Mouse (Mus musculus) fat pad, adult 2 months (tissue): Measurements from ENCODE around the gene Smg6.
"Not testable (repeated sequence)": the region's sequence is repeated elsewhere in the genome, so short reads cannot be mapped to it uniquely, and the experiment has no call there.

Experiments
- DNase-seq: peaks from one replicate; pipeline ENCODE4 v3.0.0-alpha.2; 2011; ENCODE audit warnings: low read depth, low spot score; ENCODE audit errors: extremely low read depth

Smg6 gene

GRCm38 (mm10) chr11:74992427-74992987 lies 66.9 kb downstream of the Smg6 start:
- DNase-seq: no peak

- DNase-seq: no peak
Observed at GRCm38 (mm10) chr11:74994141-74994540, 68.5 kb downstream of the Smg6 start.

- no peak for DNase-seq
Observed at GRCm38 (mm10) chr11:74994856-74995255, 69.2 kb downstream of the Smg6 start.

DNA sequence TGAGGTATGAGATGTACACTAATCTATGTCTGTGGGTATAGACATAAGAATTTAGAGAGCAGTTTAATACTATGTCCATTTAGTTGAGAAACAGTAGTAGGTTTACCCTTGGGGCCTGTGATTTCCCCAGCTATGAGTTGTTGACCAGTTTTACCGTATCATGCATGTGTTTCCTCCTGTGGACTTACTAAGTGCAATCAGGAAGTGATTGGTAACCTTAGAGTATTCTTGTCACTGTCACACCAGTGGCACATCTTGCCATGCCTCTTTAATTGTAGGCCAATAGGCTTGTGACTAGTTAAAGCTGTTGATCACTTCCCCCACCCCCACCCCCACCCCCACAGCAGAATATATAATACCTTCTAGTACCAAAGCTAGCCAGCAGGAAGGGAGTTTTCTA lies 70.9 kb downstream of the Smg6 start:
- DNase-seq: no peak

DNA sequence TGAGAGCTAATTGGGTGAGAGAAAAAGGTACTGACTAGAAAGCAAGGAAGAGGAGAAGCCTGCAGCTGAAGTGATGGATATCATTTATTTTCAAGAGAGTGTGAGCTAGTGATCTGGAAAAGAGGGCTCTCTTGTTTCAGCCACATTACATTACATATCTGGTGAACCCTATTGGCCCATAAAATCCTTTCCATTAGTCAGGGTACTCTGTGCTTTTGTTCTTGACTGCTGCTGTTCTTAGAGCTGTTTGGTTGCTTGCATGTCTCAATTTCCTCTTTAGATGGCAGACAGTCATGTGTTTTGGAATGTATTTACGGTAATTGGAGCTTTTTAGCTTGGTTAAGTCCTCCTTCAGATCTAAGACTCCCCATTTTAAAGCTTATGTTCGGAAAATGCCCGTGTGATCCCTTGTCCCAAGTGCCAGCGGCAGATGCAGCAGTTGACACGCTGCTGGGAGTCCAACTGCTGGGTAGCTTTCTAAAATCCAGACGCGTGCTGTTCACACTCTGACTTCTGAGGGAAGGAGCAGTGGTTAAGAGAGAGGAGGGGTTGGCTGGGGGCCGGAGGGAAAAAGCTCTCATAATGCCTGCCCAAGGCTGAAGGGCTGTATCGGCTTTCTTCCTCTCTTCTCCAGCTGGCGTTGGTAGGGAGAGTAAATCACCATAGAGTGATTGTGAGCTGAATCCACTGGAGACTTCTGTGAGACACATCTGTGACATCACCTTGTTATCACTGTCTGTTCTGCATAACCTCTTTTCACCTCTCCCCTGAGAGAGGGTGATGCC lies 75.4 kb downstream of the Smg6 start:
- DNase-seq: no peak

DNA sequence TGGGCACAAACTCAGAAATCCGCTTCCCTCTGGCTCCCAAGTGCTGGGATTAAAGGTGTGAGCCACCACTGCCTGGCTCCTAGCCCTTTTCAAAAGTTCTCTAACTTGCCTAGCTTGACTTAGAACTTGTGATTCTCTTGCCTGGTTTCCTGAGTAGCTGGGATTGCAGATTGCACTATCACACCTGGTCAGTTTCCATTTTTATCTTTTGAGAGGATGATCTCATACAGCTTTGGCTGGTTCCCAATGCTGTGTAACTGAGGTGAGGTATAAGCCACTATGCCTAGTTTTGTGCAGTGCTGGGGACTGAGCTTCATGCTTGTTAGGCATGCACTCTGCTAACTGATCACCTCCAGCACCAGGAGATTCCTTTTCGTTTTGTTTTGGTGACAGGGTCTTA lies 82.6 kb downstream of the Smg6 start:
- no peak for DNase-seq

DNA sequence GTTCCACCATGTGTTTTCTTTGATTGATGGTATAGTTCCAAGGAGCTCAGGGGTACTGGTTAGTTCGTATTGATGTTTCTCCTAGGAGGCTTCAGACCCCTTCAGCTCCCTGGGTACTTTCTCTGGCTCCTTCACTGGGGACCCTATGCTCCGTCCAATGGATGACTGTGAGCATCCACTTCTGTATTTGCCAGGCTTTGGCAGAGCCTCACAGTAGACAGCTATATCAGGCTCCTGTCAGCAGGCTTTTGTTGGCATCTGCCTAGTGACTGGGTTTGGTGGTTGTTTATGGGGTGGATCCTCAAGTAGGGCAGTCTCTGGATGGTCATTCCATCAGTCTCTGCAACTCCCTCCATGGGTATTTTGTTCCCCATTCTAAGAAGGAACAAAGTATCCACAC lies 83.9 kb downstream of the Smg6 start:
- DNase-seq: not testable (repeated sequence)

DNA sequence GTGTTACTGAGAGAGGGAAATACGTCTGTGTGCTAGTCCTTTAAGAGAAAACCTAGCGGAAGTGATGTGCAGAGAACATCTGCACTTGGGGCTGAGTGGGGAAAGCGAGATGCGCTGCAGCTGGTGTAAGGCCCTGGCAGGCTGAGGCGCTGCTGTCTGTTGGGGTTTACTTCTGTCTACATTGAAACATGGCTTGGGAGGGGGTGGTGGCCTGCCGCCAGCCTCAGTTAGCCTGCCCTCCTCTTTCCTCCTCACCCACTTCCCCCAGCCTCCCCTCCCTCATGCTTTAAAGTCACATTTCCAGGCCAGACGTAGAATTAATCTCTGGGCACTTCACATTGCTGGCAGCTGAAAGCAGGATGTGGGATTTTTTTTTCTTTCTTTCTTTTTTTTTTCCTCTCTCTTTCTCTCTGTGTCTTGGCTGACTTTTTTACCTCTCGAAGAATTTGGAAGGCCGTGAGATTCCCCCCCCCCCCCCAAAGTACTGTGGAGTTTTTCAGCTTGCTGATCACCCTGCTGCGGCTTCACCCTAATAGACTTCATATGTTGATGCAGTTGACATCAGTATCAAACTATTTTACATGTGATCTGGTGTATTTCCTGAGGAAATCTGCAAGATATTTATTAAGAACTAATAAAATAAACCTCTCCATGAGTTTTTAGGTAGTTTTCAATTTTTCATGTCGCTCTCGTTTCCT lies 87.5 kb downstream of the Smg6 start:
- DNase-seq: no peak

GRCm38 (mm10) chr11:75013764-75014695 lies 88.4 kb downstream of the Smg6 start:
- no peak for DNase-seq

DNA sequence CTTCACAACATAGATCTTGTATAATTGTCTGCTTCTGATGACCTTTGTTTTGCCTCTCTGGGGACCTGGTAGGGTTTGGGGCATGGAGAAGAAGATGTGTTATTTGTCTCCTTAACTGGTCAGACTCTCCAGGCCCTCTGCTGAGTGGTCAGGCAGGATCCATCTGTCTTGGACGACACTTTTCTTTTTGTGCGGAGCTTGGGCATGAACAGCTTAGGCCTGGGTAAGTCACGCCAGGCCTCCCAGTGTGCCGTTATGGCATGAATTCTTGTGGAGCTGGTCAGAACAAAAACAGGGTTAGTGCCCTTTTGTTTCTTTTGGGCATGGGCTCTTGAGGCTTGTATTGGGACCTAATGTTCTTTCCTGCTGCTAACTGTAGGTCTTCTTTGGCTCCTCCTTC lies 89.2 kb downstream of the Smg6 start:
- no peak for DNase-seq

GRCm38 (mm10) chr11:75015453-75015871 lies 89.8 kb downstream of the Smg6 start:
- DNase-seq: no peak

DNA sequence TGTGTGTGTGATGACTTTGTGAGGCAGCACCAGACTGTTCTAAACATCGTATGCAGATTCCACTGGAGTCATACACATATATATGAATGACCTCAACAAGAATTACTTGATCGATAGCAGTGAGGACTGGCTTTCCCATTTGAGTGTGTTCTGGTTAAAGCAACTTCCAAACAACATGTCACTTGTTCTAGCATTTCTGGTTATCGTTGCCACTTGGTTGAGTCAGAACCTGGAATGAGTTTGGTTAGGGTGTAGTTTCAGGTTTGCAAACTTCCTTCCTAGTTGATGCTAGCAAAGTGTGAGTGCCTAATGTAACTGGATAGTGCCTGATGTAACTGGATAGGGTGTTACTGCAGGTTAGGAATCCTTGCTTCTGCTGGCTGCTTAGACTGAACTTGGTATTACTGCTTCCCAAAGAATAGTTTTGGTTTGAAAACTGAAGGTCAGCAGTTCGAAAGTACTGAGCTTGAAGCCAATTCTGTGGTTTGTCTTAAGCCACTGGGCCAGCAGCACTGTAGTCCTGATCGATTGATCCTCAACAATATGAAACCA lies 90.8 kb downstream of the Smg6 start:
- no peak for DNase-seq

- DNase-seq: no peak
Observed at GRCm38 (mm10) chr11:75017831-75018230, 92.2 kb downstream of the Smg6 start.

GRCm38 (mm10) chr11:75026977-75027376 lies 101.4 kb downstream of the Smg6 start:
- DNase-seq: no peak

GRCm38 (mm10) chr11:75027616-75028015 lies 102.0 kb downstream of the Smg6 start:
- no peak for DNase-seq

- no peak for DNase-seq
Observed at GRCm38 (mm10) chr11:75031251-75031650, 105.6 kb downstream of the Smg6 start.

DNA sequence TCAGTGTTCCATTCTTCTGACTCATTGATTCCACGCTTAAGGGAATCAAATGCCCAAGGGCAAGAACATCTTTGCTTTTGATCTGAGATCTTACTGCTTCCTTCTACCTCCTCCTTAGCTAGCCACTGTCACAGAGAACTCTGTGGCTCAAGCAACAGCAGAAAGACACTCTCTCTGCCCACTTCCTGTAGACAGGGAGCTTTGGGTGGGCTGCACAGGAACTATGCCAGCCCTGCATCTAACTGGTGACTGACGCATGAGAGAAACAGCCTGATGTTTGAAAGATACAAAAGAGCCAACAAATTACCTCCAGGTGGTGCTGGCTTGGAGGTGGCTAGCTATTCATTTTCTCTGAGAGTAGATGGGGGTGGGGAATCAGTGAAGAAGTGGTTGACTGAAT lies 107.3 kb downstream of the Smg6 start:
- DNase-seq: no peak

GRCm38 (mm10) chr11:75033581-75034067 lies 108.0 kb downstream of the Smg6 start:
- no peak for DNase-seq

- no peak for DNase-seq
Observed at GRCm38 (mm10) chr11:75034104-75034503, 108.5 kb downstream of the Smg6 start.

DNA sequence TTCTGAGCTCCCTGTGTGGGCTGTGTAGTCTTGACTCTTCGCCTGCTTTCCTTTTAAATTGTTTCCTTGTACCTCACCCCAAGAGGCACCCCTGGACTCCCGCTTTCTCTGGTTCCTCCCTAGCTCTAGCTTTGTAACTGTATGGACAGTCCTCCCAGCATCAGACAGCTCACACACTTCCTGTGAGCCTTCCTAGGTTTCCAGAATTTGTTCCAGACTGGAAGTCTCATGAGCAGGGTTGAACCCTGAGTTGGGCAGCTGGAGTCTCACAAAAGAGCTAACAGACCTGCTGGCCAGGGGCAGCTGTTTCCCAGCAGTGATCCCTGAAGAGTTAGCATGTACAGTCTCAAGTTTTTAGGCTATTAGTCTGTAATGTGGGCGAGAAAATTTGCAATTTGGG lies 118.7 kb downstream of the Smg6 start:
- no peak for DNase-seq

- DNase-seq: no peak
Observed at GRCm38 (mm10) chr11:75045822-75046221, 120.2 kb downstream of the Smg6 start.
